Mouse (Mus musculus): ENCODE measurements around the gene Tlr13. TPM values are rescaled to one million over a fixed set of nuclear protein-coding genes. Genes with fewer than 3 reads are reported as not detected.
"Not testable (repeated sequence)": the region's sequence is repeated elsewhere in the genome, so short reads cannot be mapped to it uniquely, and the experiment has no call there.

Gene Tlr13
- polyA plus RNA-seq, 1 experiment from 2014 or later, result 0.31 TPM

DNA sequence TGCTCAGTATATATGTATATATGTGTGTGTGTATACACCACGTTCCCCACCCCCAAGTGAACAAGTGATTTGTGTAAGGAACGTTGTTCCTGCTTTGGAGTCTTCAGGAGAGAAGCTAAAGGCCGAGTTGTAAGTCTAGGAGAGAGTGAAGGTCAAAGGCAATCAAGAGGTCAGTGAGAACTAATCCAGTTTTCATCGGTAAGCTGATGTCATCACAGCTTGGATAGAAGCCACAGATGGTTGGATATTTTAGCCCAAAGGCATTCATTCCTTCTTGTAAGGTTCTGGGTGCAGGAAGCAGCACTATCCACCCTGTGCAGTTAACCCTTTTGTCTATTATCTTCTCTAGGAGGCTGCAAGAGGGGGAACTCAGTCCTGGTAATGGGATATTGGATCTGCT is 47.1 kb downstream of the Tlr13 start:
- Histone ChIP-seq H3K4me1 (ENCODE audit: control insufficient read depth, insufficient read depth, low read length) (0 out of 2 replicates have a peak, but pooled peaks cover 3% of the 10 kb centered on the region), H3K27me3 (ENCODE audit: control insufficient read depth, insufficient read depth, low read length) (no peaks in the 10 kb centered on the region), H3K9ac (ENCODE audit: low read depth, low read length) (no peak overlapping the region; the same call in 1 of the 2 replicates), H3K27ac (ENCODE audit: low read depth, low read length) (no peak overlapping the region), H3K4me3 (ENCODE audit: low read depth, low read length) (peak overlapping the region; percentile 60), H3K36me3 (ENCODE audit: control insufficient read depth, insufficient read depth, low read length) (no peaks in the 10 kb centered on the region), H3K4me2 (peak overlapping the region; percentile 68), H3K9me3 (replicated peaks; ENCODE audit: control insufficient read depth, low read length) (no peaks in the 10 kb centered on the region)
- 43% methylated on average over 4 of the region's 4 CpGs for WGBS (ENCODE audit: insufficient replicate concordance)
- no peak for ATAC-seq (replicated peaks; ENCODE audit: insufficient number of reproducible peaks, low FRiP score, low TSS enrichment)

DNA sequence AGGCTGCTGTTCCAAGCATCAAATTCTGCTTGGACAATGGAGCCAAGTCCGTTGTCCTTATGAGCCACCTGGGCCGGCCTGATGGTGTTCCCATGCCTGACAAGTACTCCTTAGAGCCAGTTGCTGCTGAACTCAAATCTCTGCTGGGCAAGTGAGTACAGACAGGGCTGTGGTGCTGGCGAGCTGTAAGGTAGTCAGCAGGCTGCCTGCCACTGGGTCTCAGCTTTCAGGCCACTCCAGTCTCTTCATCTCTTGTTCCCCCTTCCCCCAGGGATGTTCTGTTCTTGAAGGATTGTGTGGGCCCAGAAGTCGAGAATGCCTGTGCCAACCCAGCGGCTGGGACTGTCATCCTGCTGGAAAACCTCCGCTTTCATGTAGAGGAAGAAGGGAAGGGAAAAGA is 51.4 kb downstream of the Tlr13 start:
- not testable (repeated sequence) for H3K4me2 ChIP-seq; H3K9ac ChIP-seq (ENCODE audit: low read depth, low read length)
- WGBS (ENCODE audit: insufficient replicate concordance), result 80% methylated on average over 5 of the region's 6 CpGs

DNA sequence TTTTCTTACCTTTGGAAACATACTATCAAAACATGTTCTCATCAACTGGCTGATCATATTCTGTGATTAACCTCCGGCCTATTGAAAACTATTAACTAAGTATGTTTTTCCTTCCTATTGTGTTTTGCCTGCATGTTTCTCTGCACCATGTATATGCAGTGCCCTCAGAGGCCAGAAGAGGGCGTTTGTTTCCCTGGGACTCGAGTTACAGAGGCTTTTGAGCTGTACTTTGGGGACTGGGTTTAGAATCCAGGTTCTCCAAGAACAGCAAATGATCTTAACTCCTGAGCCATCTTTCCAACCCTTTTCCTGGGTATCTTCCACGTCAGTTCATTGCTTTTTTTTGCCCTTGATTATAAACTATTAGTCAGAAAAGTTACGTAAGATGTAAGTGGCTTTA is 54.3 kb downstream of the Tlr13 start:
- no peak for ATAC-seq (replicated peaks; ENCODE audit: insufficient number of reproducible peaks, low FRiP score, low TSS enrichment)
- no peak overlapping the region for H3K27ac ChIP-seq (ENCODE audit: low read depth, low read length)
- 69% methylated on average over 5 of the region's 5 CpGs for WGBS (ENCODE audit: insufficient replicate concordance)

More for the DNA sequence above, 51.4 kb downstream of the Tlr13 start:
- H3K4me1 ChIP-seq (ENCODE audit: control insufficient read depth, insufficient read depth, low read length); ATAC-seq (replicated peaks; ENCODE audit: insufficient number of reproducible peaks, low FRiP score, low TSS enrichment); H3K27ac ChIP-seq (ENCODE audit: low read depth, low read length); H3K9me3 ChIP-seq (replicated peaks; ENCODE audit: control insufficient read depth, low read length); H3K27me3 ChIP-seq (ENCODE audit: control insufficient read depth, insufficient read depth, low read length); H3K4me3 ChIP-seq (ENCODE audit: low read depth, low read length); H3K36me3 ChIP-seq (ENCODE audit: control insufficient read depth, insufficient read depth, low read length): not testable (repeated sequence)

DNA sequence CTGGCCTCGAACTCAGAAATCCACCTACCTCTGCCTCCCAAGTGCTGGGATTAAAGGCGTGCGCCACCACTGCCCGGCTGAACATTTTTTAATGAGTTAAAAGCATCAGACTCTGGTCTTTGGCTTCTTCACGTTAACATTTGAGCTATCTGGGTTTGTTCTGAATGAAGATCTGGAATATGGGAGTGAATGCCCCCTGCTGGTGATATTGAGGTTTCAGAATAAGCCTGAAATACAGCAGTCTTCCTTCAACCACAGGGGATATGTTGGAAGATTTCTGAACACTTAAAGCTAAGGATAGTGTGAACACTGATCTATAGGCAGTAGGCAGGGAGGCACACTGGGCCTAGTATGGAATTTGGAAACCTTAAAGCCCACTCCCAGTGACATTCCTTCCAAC is 55.9 kb downstream of the Tlr13 start:
- H3K36me3 ChIP-seq (ENCODE audit: control insufficient read depth, insufficient read depth, low read length), result peaks cover 9% of the 10 kb centered on the region
- H3K4me3 ChIP-seq (ENCODE audit: low read depth, low read length), result no peak overlapping the region
- 80% methylated on average over 5 of the region's 5 CpGs for WGBS (ENCODE audit: insufficient replicate concordance)
- no peak overlapping the region for H3K4me2 ChIP-seq
- H3K27me3 ChIP-seq (ENCODE audit: control insufficient read depth, insufficient read depth, low read length), result no peaks in the 10 kb centered on the region
- H3K9me3 ChIP-seq (replicated peaks; ENCODE audit: control insufficient read depth, low read length), result no peaks in the 10 kb centered on the region
- no peak overlapping the region for H3K27ac ChIP-seq (ENCODE audit: low read depth, low read length)
- ATAC-seq (replicated peaks; ENCODE audit: insufficient number of reproducible peaks, low FRiP score, low TSS enrichment), result no peak
- H3K4me1 ChIP-seq (ENCODE audit: control insufficient read depth, insufficient read depth, low read length), result no peaks in the 10 kb centered on the region
- H3K9ac ChIP-seq (ENCODE audit: low read depth, low read length), result no peak overlapping the region

More for the DNA sequence above, 54.3 kb downstream of the Tlr13 start:
- Histone ChIP-seq H3K4me1 (ENCODE audit: control insufficient read depth, insufficient read depth, low read length) (no peaks in the 10 kb centered on the region), H3K4me2 (no peak overlapping the region), H3K9me3 (replicated peaks; ENCODE audit: control insufficient read depth, low read length) (no peaks in the 10 kb centered on the region), H3K9ac (ENCODE audit: low read depth, low read length) (no peak overlapping the region), H3K4me3 (ENCODE audit: low read depth, low read length) (no peak overlapping the region), H3K36me3 (ENCODE audit: control insufficient read depth, insufficient read depth, low read length) (peaks cover 9% of the 10 kb centered on the region), H3K27me3 (ENCODE audit: control insufficient read depth, insufficient read depth, low read length) (no peaks in the 10 kb centered on the region)

DNA sequence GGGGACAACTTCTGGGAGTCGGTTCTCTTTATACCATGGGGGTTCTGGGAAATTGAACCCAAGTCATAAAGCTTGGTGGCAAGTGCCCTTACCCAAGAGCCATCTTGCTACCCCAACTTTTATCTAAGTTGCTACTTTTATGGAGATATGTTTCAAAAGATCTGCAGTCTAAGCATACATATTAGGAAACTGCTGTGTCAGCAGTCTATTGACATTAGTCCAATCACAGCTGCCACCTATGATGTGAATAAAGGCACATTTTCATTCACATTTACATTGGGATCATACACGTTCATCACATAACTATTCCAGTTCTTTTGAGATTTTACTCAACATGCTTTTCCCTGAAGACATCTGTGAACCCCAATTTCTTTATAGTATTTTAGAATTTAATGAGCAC is 66.1 kb downstream of the Tlr13 start:
- Histone ChIP-seq H3K36me3 (ENCODE audit: control insufficient read depth, insufficient read depth, low read length) (no peaks in the 10 kb centered on the region), H3K4me1 (ENCODE audit: control insufficient read depth, insufficient read depth, low read length) (no peaks in the 10 kb centered on the region), H3K9ac (ENCODE audit: low read depth, low read length) (no peak overlapping the region), H3K4me2 (no peak overlapping the region), H3K4me3 (ENCODE audit: low read depth, low read length) (no peak overlapping the region), H3K9me3 (replicated peaks; ENCODE audit: control insufficient read depth, low read length) (no peaks in the 10 kb centered on the region), H3K27me3 (ENCODE audit: control insufficient read depth, insufficient read depth, low read length) (no peaks in the 10 kb centered on the region), H3K27ac (ENCODE audit: low read depth, low read length) (no peak overlapping the region)
- WGBS (ENCODE audit: insufficient replicate concordance), result 80% methylated on average over 2 of the region's 2 CpGs
- no peak for ATAC-seq (replicated peaks; ENCODE audit: insufficient number of reproducible peaks, low FRiP score, low TSS enrichment)

Other genes with a start within 250 kb of the Tlr13 start
- 121 and 143 TPM in 2 replicates for gene Atrx, start 213.8 kb upstream of the Tlr13 start, polyA plus RNA-seq (2014; fragmentation: Nextera tagmentation; extraction: Ambion mirVana)
- gene Magt1, start 131.3 kb upstream of the Tlr13 start, polyA plus RNA-seq (2014; fragmentation: Nextera tagmentation; extraction: Ambion mirVana), result 54.8 and 55.7 TPM in 2 replicates
- 797 and 837 TPM in 2 replicates for gene Cox7b, start 127.5 kb upstream of the Tlr13 start, polyA plus RNA-seq (2014; fragmentation: Nextera tagmentation; extraction: Ambion mirVana)
- 18.2 and 21.8 TPM in 2 replicates for gene Atp7a, start 115.9 kb upstream of the Tlr13 start, polyA plus RNA-seq (2014; fragmentation: Nextera tagmentation; extraction: Ambion mirVana)
- 725 and 775 TPM in 2 replicates for gene Pgk1, start 43.9 kb downstream of the Tlr13 start, polyA plus RNA-seq (2014; fragmentation: Nextera tagmentation; extraction: Ambion mirVana)
- gene Taf9b, start 78.0 kb downstream of the Tlr13 start, polyA plus RNA-seq (2014; fragmentation: Nextera tagmentation; extraction: Ambion mirVana), result 21.0 and 22.5 TPM in 2 replicates
- not detected in 2 replicates for gene Fnd3c2, start 112.2 kb downstream of the Tlr13 start, polyA plus RNA-seq (2014; fragmentation: Nextera tagmentation; extraction: Ambion mirVana)